Mouse (Mus musculus) liver, embryonic 14.5 days (tissue): Measurements from ENCODE around the gene Cdip1. TPM values are rescaled to one million over a fixed set of nuclear protein-coding genes. Genes with fewer than 3 reads are reported as not detected.

Experiments used
- ATAC-seq: fragments of 200-750 bp; cut with Nextera tagmentation; 2 replicates; pipeline ENCODE4 v1.8.0; 2017; ENCODE audit warnings: moderate number of reproducible peaks, mild to moderate bottlenecking, moderate library complexity; ENCODE audit not compliant: insufficient read depth
- DNase-seq, 3 experiments: peaks; one replicate each; pipeline ENCODE4 v3.0.0-alpha.2; 2012 to 2013; ENCODE audit warnings: low read depth in 3 of 3, low spot score in 3 of 3
- H3K27ac ChIP-seq: fragments of 300-500 bp; sonication (generic); 2 replicates; pipeline ENCODE4 v1.5.1; 2014; ENCODE audit warnings: moderate library complexity, mild to moderate bottlenecking, control low read depth, inconsistent platforms
- H3K27me3 ChIP-seq: fragments of 300-500 bp; sonication (generic); 2 replicates; pipeline ENCODE4 v1.6.1; 2014; ENCODE audit warnings: mild to moderate bottlenecking, low read length, moderate library complexity; ENCODE audit not compliant: control insufficient read depth, insufficient read depth
- H3K36me3 ChIP-seq: fragments of 300-500 bp; sonication (generic); replicated peaks from 2 replicates; pipeline ENCODE4 v1.6.1; 2014; ENCODE audit warnings: low read depth; ENCODE audit not compliant: control insufficient read depth, insufficient read depth
- H3K4me1 ChIP-seq, 2 experiments: fragments of 200-500 bp in 1 of 2; fragments of 300-500 bp in 1 of 2; sonication (generic) in 1 of 2; replicated peaks; 2 replicates each; pipeline ENCODE4 v1.6.1; 2012 to 2014; ENCODE audit warnings: antibody characterized with exemption in 1 of 2, inconsistent platforms in 1 of 2, low read length in 1 of 2; ENCODE audit not compliant: control insufficient read depth in 2 of 2, insufficient read depth in 2 of 2
- H3K4me2 ChIP-seq: fragments of 300-500 bp; sonication (generic); 2 replicates; pipeline ENCODE4 v1.6.1; 2014; ENCODE audit warnings: low read depth, mild to moderate bottlenecking, control low read depth, moderate library complexity
- H3K4me3 ChIP-seq, 2 experiments: fragments of 200-500 bp in 1 of 2; fragments of 300-500 bp in 1 of 2; sonication (generic) in 1 of 2; 2 replicates each; pipeline ENCODE4 v1.5.1; 2012 to 2014; ENCODE audit warnings: low read depth in 2 of 2, low read length in 2 of 2, mild to moderate bottlenecking in 2 of 2, control low read depth in 1 of 2, inconsistent platforms in 1 of 2, moderate library complexity in 1 of 2; ENCODE audit not compliant: insufficient read depth in 1 of 2
- H3K9ac ChIP-seq: fragments of 300-500 bp; sonication (generic); replicated peaks from 2 replicates; pipeline ENCODE4 v1.6.1; 2014; ENCODE audit warnings: mild to moderate bottlenecking, control low read depth, moderate library complexity
- H3K9me3 ChIP-seq: fragments of 300-500 bp; sonication (generic); 2 replicates; pipeline ENCODE4 v1.6.1; 2016; ENCODE audit warnings: low read length, mixed read lengths; ENCODE audit not compliant: control insufficient read depth
- CTCF ChIP-seq: IDR thresholded peaks from 2 replicates; pipeline ENCODE4 v1.5.1; 2016; ENCODE audit warnings: antibody characterized with exemption, low read depth, control low read depth
- EP300 ChIP-seq: IDR thresholded peaks from 2 replicates; pipeline ENCODE4 v1.6.1; 2016; ENCODE audit warnings: antibody characterized with exemption, low read depth
- WGBS: fragments of 180-500 bp; shearing (Covaris S2); extraction: QIAGEN DNeasy Blood & Tissue Kit; methylation state at CpG from one replicate; pipeline ENCODE4 v1.1.7; 2014; ENCODE audit not compliant: insufficient replicate concordance; 5-methylcytosine and 5-hydroxymethylcytosine counted together
- polyA plus RNA-seq, 2 experiments: library from polyadenylated mRNA; depleted of rRNA in 1 of 2; stranded (reverse) in 1 of 2; unstranded in 1 of 2; fragments of >200 nt; fragmentation: Nextera tagmentation in 1 of 2; extraction: Ambion mirVana in 1 of 2; gene quantifications; 2 replicates each; pipeline versions ENCODE4 v1.2.1 to v1.2.3; 2012 to 2014

Gene Cdip1
- polyA plus RNA-seq, 2 experiments, result 10.0 to 11.3 TPM

GRCm38 (mm10) chr16:4718753-4719518, 71.2 kb downstream of the Cdip1 start, which contains the start of gene Nmral1:
Nmral1 (minus strand) TSS chr16:4719356.
- peak within 1 kb of the TSS; percentile 61 for H3K27ac ChIP-seq
- 13% methylated on average over 33 of the region's 33 CpGs for whole genome bisulfite sequencing
- TF ChIP-seq EP300, result no peak
- TF ChIP-seq CTCF, result no peak
- peak within 1 kb of the TSS; percentile 86 to 99 for H3K4me3 ChIP-seq
- DNase-seq, result peak; percentile 63 to 68 (median 64)
- H3K36me3 ChIP-seq, result peaks cover 23% of the 10 kb centered on the region
- peak within 1 kb of the TSS; percentile 92 for H3K9ac ChIP-seq
- peak; percentile 83 for ATAC-seq
- H3K27me3 ChIP-seq, result no peaks in the 10 kb centered on the region
- H3K4me2 ChIP-seq, result peak within 1 kb of the TSS; percentile 65
- H3K9me3 ChIP-seq, result no peaks in the 10 kb centered on the region
- H3K4me1 ChIP-seq, result peaks cover 6 to 24% of the 10 kb centered on the region in 2 experiments

GRCm38 (mm10) chr16:4717866-4718265, 72.2 kb downstream of the Cdip1 start:
- H3K4me3 ChIP-seq, result peak overlapping the region; percentile 86 to 99
- H3K36me3 ChIP-seq, result peaks cover 29% of the 10 kb centered on the region
- no peaks in the 10 kb centered on the region for H3K27me3 ChIP-seq
- no peaks in the 10 kb centered on the region for H3K9me3 ChIP-seq
- TF ChIP-seq EP300 (no peak), CTCF (no peak)
- ATAC-seq, result no peak
- DNase-seq, result no peak
- no peak overlapping the region for H3K27ac ChIP-seq
- H3K4me1 ChIP-seq, result peaks cover 6 to 20% of the 10 kb centered on the region in 2 experiments
- H3K4me2 ChIP-seq, result peak overlapping the region; percentile 65
- WGBS, result 38% methylated on average over 3 of the region's 3 CpGs
- peak overlapping the region; percentile 92 for H3K9ac ChIP-seq

- WGBS, result 76% methylated on average over 17 of the region's 17 CpGs
These were observed 76.0 kb downstream of the Cdip1 start for GRCm38 (mm10) chr16:4713861-4714710.

GRCm38 (mm10) chr16:4711173-4711572, 78.9 kb downstream of the Cdip1 start:
- no peak overlapping the region for H3K9ac ChIP-seq
- H3K36me3 ChIP-seq, result peaks cover 47% of the 10 kb centered on the region
- H3K4me2 ChIP-seq, result no peak overlapping the region
- DNase-seq (no peak), ATAC-seq (no peak)
- H3K9me3 ChIP-seq, result no peaks in the 10 kb centered on the region
- 88% methylated on average over 4 of the region's 4 CpGs for WGBS
- H3K27me3 ChIP-seq, result no peaks in the 10 kb centered on the region
- H3K27ac ChIP-seq, result no peak overlapping the region
- H3K4me3 ChIP-seq, result no peak overlapping the region
- TF ChIP-seq EP300 (no peak), CTCF (no peak)
- H3K4me1 ChIP-seq, result no peaks in the 10 kb centered on the region

More at GRCm38 (mm10) chr16:4713861-4714710, 76.0 kb downstream of the Cdip1 start:
- Histone ChIP-seq H3K9me3 (no peaks in the 10 kb centered on the region), H3K27ac (no peak overlapping the region), H3K27me3 (no peaks in the 10 kb centered on the region), H3K36me3 (peaks cover 35% of the 10 kb centered on the region), H3K4me3 (no peak overlapping the region), H3K4me1 (peaks cover 6 to 7% of the 10 kb centered on the region in 2 experiments; a peak in 3 of 4 replicates), H3K9ac (no peak overlapping the region), H3K4me2 (no peak overlapping the region)
- ATAC-seq, result no peak
- no peak for DNase-seq
- no peak for TF ChIP-seq EP300
- no peak for TF ChIP-seq CTCF

GRCm38 (mm10) chr16:4705541-4705940, 84.6 kb downstream of the Cdip1 start:
- H3K27me3 ChIP-seq, result no peaks in the 10 kb centered on the region
- no peak overlapping the region for H3K4me2 ChIP-seq
- H3K36me3 ChIP-seq, result peaks cover 56% of the 10 kb centered on the region
- TF ChIP-seq CTCF, result no peak
- TF ChIP-seq EP300, result no peak
- ATAC-seq, result no peak
- no peak overlapping the region for H3K9ac ChIP-seq
- no peaks in the 10 kb centered on the region for H3K4me1 ChIP-seq
- no peak overlapping the region for H3K4me3 ChIP-seq
- 63% methylated on average over 4 of the region's 4 CpGs for WGBS
- no peak for DNase-seq
- H3K9me3 ChIP-seq, result no peaks in the 10 kb centered on the region
- H3K27ac ChIP-seq, result no peak overlapping the region
